ENCODE assay signal across 22 mouse cellular contexts in the genomic region with DNA sequence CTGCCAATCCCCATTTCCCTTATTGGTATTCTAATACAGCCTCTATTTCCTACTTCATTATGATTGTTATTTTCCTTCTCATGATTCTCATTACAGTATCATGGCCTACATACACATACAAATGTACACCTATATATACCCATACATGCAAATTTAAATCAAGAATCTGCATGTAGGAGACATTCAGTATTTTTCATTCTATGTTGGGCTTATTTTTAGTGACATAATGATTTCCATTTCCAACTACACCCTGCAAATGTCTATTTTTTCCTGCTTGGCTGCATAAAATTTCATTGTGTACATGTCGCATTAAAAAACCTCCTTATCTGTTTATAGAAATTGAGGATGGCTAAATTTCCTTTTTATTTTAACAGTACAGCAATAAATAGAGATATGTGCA.
DNase-seq lines count a peak whose midpoint lies in the region; ATAC-seq and TF ChIP-seq lines count a peak whose summit lies in the region.
"Had no signal": no experiment of that assay in that cellular context is flagged by ENCODE, and none has a peak within 500 bp of the region (broad histone marks: within the 10 kb centered on the region; RNA-seq: fewer than 3 reads in every experiment).

No protein-coding gene starts in this region.

- no peak overlapping the region for H3K4me2 ChIP-seq in forebrain, postnatal 0 days (ENCODE audit: low read depth)

- no peak overlapping the region for H3K27ac ChIP-seq in forebrain, postnatal 0 days (ENCODE audit: low read depth, low read length)
- H3K27ac ChIP-seq in forebrain, embryonic 10.5 days: no peak overlapping the region

- no peak overlapping the region for H3K9ac ChIP-seq in forebrain, postnatal 0 days

- 81% methylated on average over 1 of the region's 1 CpGs for WGBS in forebrain, postnatal 0 days
- WGBS in forebrain, embryonic 10.5 days: 90% methylated on average over 1 of the region's 1 CpGs

- no peaks in the 10 kb centered on the region for H3K4me1 ChIP-seq in forebrain, postnatal 0 days (ENCODE audit: insufficient read depth)
- no peaks in the 10 kb centered on the region for H3K4me1 ChIP-seq in forebrain, embryonic 10.5 days

- no peaks in the 10 kb centered on the region for H3K9me3 ChIP-seq in forebrain, postnatal 0 days (ENCODE audit: low read length)
- no peaks in the 10 kb centered on the region for H3K9me3 ChIP-seq in forebrain, embryonic 10.5 days
- H3K9me3 ChIP-seq: G1E had no signal

- no peak for TF ChIP-seq CTCF in forebrain, postnatal 0 days (IDR thresholded peaks at IDR 0.05; ENCODE audit: low read depth)

- H3K4me3 ChIP-seq in forebrain, postnatal 0 days (ENCODE audit: low read depth, low read length): no peak overlapping the region
- no peak overlapping the region for H3K4me3 ChIP-seq in forebrain, embryonic 10.5 days

- ATAC-seq in forebrain, postnatal 0 days: peak; percentile 32; the same call in 1 of the 2 replicates
- ATAC-seq in frontal cortex, adult (ENCODE audit: low TSS enrichment): peak; percentile 94
- ATAC-seq: activated CD4-positive, CD25-positive, alpha-beta regulatory T cell, adult 4 months; CD4-positive, CD25-positive, alpha-beta regulatory T cell, adult 4 months; Patski had no signal

- DNase-seq in forebrain, postnatal 0 days: no peak
- no peak for DNase-seq in forebrain, embryonic 10.5 days (ENCODE audit: extremely low spot score, low spot score)
- DNase-seq in frontal cortex, postnatal 25 days (ENCODE audit: low spot score in 2 of 2): no peak
- DNase-seq in brain, adult 2 months (ENCODE audit: low read depth, low spot score): peak; percentile 16
- DNase-seq in telencephalon, adult 2 months (ENCODE audit: low read depth, low spot score): peak; percentile 21
- DNase-seq in spleen, postnatal 14 days (ENCODE audit: low spot score in 2 of 2): no peak
- no peak for DNase-seq in left cerebral cortex, adult 18-20 months (ENCODE audit: low spot score in 2 of 2)
- DNase-seq: adrenal gland, adult 2 months; adrenal gland, adult 8-10 months; adrenal gland, postnatal 10 days; adrenal gland, postnatal 14 days; adrenal gland, postnatal 25 days; adrenal gland, postnatal 36 days; B cell, adult 2 months; cerebellum, adult 11 months; cerebellum, adult 11-12 months; cerebellum, adult 18-20 months had no signal

- no peaks in the 10 kb centered on the region for H3K27me3 ChIP-seq in forebrain, postnatal 0 days (ENCODE audit: insufficient read depth, low read length)
- H3K27me3 ChIP-seq in forebrain, embryonic 10.5 days (ENCODE audit: poor library complexity, severe bottlenecking): no peaks in the 10 kb centered on the region
- H3K27me3 ChIP-seq: Patski had no signal

- H3K36me3 ChIP-seq in forebrain, postnatal 0 days (ENCODE audit: insufficient read depth): no peaks in the 10 kb centered on the region
- H3K36me3 ChIP-seq in forebrain, embryonic 10.5 days (replicated peaks): no peaks in the 10 kb centered on the region
- H3K36me3 ChIP-seq: G1E had no signal

Comparison
In these comparisons a context has a peak if more than half of its experiments do, and no peak if none do; other contexts are left out.
1. DNase-seq: peak in brain, adult 2 months (single experiment) and telencephalon, adult 2 months (single experiment); none in forebrain, postnatal 0 days (single experiment), forebrain, embryonic 10.5 days (single experiment), frontal cortex, postnatal 25 days (0 of 2), spleen, postnatal 14 days (0 of 2) and left cerebral cortex, adult 18-20 months (0 of 2).